Mouse (Mus musculus) cortical plate, adult 2 months (tissue): ENCODE results near the gene Cutal.

ENCODE experiments used
- CTCF ChIP-seq: fragments of 200-500 bp; IDR thresholded peaks from 2 replicates; pipeline ENCODE4 v1.5.1; 2011; ENCODE audit warnings: mild to moderate bottlenecking, control low read depth, low read length; ENCODE audit not compliant: insufficient read depth; ENCODE audit errors: extremely low read depth
- POLR2A ChIP-seq: fragments of 200-500 bp; IDR thresholded peaks from 2 replicates; pipeline ENCODE4 v1.6.1; 2011; ENCODE audit warnings: mild to moderate bottlenecking, low read length, control low read depth; ENCODE audit not compliant: insufficient read depth; ENCODE audit errors: extremely low read depth

DNA sequence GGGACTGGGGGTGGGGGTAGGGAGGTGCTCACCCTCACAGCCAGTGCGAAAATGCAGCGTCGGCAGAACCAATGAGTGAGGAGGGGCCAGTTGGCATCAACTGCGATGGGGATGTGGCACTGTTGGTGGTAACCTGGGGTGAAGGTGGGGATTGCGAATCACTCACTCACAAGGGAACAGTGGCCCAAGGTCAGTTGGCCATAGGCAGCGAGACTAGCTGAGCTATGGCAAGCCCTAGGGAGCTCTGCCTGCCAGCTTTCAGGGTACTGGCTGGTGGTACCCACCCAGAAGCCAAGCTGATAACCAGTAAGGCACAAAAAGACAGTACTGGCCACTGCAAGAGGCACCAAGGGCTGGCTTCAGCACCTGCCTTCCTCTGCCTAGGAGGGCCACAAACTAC, 32.2 kb downstream of the Cutal start:
- TF ChIP-seq CTCF (no peak), POLR2A (no peak)
